Mouse (Mus musculus) cortical plate, adult 2 months (tissue): Measurements from ENCODE around the gene Pla2g12a.

ENCODE experiments used
- CTCF ChIP-seq: fragments of 200-500 bp; IDR thresholded peaks from 2 replicates; pipeline ENCODE4 v1.5.1; 2011; ENCODE audit warnings: mild to moderate bottlenecking, control low read depth, low read length; ENCODE audit not compliant: insufficient read depth; ENCODE audit errors: extremely low read depth
- POLR2A ChIP-seq: fragments of 200-500 bp; IDR thresholded peaks from 2 replicates; pipeline ENCODE4 v1.6.1; 2011; ENCODE audit warnings: mild to moderate bottlenecking, low read length, control low read depth; ENCODE audit not compliant: insufficient read depth; ENCODE audit errors: extremely low read depth

- TF ChIP-seq POLR2A: no peak
- no peak for TF ChIP-seq CTCF
These were observed 51.9 kb downstream of the Pla2g12a start for GRCm38 (mm10) chr3:129930213-129930778.
